10 mouse cellular contexts compared by ENCODE assay signal in the genomic region with DNA sequence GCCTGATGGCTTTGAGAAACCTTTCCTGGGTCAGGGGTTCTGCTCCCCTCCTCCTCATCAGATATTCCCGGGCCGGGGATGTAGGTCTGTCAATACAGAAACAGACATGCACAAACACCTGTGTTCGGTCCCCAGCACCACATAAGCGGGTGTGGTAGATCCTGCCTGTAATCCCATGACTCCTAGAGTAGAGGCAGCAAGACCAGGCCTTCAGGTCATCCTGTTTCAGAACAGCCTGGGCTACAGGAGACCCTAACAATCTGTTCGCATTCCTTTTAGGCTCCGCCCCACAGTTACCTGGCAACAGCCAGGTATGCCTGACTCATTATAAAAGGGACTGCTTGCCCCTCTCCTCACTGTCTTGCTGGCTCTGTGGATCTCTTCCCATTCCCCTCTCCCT. TPM values are rescaled to one million over a fixed set of nuclear protein-coding genes. Genes with fewer than 3 reads are reported as not detected.
DNase-seq lines count a peak whose midpoint lies in the region; ATAC-seq lines count a peak whose summit lies in the region.
"Had no signal": no experiment of that assay in that cellular context is flagged by ENCODE, and none has a peak within 500 bp of the region (broad histone marks: within the 10 kb centered on the region; RNA-seq: fewer than 3 reads in every experiment).

No protein-coding gene starts in this region.

- DNase-seq in heart, postnatal 36 days = no peak
- DNase-seq in R1 (ENCODE audit: low read depth, low spot score) = peak; percentile 51
- no peak for DNase-seq in hindbrain, embryonic 11.5 days (ENCODE audit: low spot score)
- no peak for DNase-seq in thymus, postnatal 25 days
- DNase-seq in adrenal gland, adult 18-20 months (ENCODE audit: low spot score in 2 of 2) = no peak
- DNase-seq in Muller cell, postnatal 12 days (ENCODE audit: inconsistent ontology term) = no peak

- peak overlapping the region; percentile 80 for H3K4me3 ChIP-seq in heart, embryonic 12.5 days
- H3K4me3 ChIP-seq in hindbrain, embryonic 11.5 days (ENCODE audit: low read depth, low read length) = peak overlapping the region; percentile 50
- peak overlapping the region; percentile 68 for H3K4me3 ChIP-seq in midbrain, embryonic 13.5 days (replicated peaks)

- peak overlapping the region; percentile 99 for H3K4me2 ChIP-seq in heart, embryonic 12.5 days
- peak overlapping the region; percentile 96 for H3K4me2 ChIP-seq in hindbrain, embryonic 11.5 days (replicated peaks; ENCODE audit: low read depth, low read length)
- peak overlapping the region; percentile 93 for H3K4me2 ChIP-seq in midbrain, embryonic 13.5 days (replicated peaks)

- no peak overlapping the region for H3K27ac ChIP-seq in heart, embryonic 12.5 days (ENCODE audit: poor library complexity, severe bottlenecking)
- H3K27ac ChIP-seq in hindbrain, embryonic 11.5 days (ENCODE audit: low read depth, low read length) = no peak overlapping the region
- H3K27ac ChIP-seq in midbrain, embryonic 13.5 days = no peak overlapping the region; the same call in 1 of the 2 replicates

- no peaks in the 10 kb centered on the region for H3K9me3 ChIP-seq in heart, embryonic 12.5 days (replicated peaks)
- no peaks in the 10 kb centered on the region for H3K9me3 ChIP-seq in hindbrain, embryonic 11.5 days (ENCODE audit: control insufficient read depth, low read length)
- no peaks in the 10 kb centered on the region for H3K9me3 ChIP-seq in midbrain, embryonic 13.5 days

- H3K36me3 ChIP-seq in heart, embryonic 12.5 days = no peaks in the 10 kb centered on the region
- no peaks in the 10 kb centered on the region for H3K36me3 ChIP-seq in hindbrain, embryonic 11.5 days (ENCODE audit: control insufficient read depth, insufficient read depth, low read length)
- H3K36me3 ChIP-seq in midbrain, embryonic 13.5 days = no peaks in the 10 kb centered on the region

- WGBS in heart, embryonic 12.5 days = 19% methylated on average over 6 of the region's 6 CpGs
- WGBS in hindbrain, embryonic 11.5 days = 33% methylated on average over 6 of the region's 6 CpGs
- 30% methylated on average over 6 of the region's 6 CpGs for WGBS in midbrain, embryonic 13.5 days

- 0 out of 2 replicates have a peak, but pooled peaks have one; percentile 30 for ATAC-seq in heart, embryonic 12.5 days (ENCODE audit: insufficient number of reproducible peaks, low FRiP score)
- ATAC-seq in hindbrain, embryonic 11.5 days (ENCODE audit: low FRiP score) = peak; percentile 30; the same call in 1 of the 2 replicates
- peak; percentile 16; the same call in 1 of the 2 replicates for ATAC-seq in midbrain, embryonic 13.5 days

- peaks cover 15% of the 10 kb centered on the region for H3K4me1 ChIP-seq in heart, embryonic 12.5 days (replicated peaks)
- H3K4me1 ChIP-seq in hindbrain, embryonic 11.5 days (replicated peaks; ENCODE audit: control insufficient read depth, insufficient read depth, low read length) = no peaks in the 10 kb centered on the region
- H3K4me1 ChIP-seq in midbrain, embryonic 13.5 days (replicated peaks) = peaks cover 21% of the 10 kb centered on the region

- intact Hi-C loops in heart, postnatal 36 days (cut with DNase I) = no loop called here

- peak overlapping the region; percentile 84 for H3K9ac ChIP-seq in heart, embryonic 12.5 days
- H3K9ac ChIP-seq in hindbrain, embryonic 11.5 days (ENCODE audit: low read depth, low read length) = no peak overlapping the region
- H3K9ac ChIP-seq in midbrain, embryonic 13.5 days (replicated peaks) = peak overlapping the region; percentile 77

- peaks cover 56% of the 10 kb centered on the region for H3K27me3 ChIP-seq in heart, embryonic 12.5 days (replicated peaks)
- H3K27me3 ChIP-seq in hindbrain, embryonic 11.5 days (ENCODE audit: control insufficient read depth, insufficient read depth, low read length) = peaks cover 12% of the 10 kb centered on the region
- peaks cover 38% of the 10 kb centered on the region for H3K27me3 ChIP-seq in midbrain, embryonic 13.5 days

RNA-seq across cellular contexts. Expression of a gene that starts 0.6 kb away (rescaled TPM):
- 0.36 and 1.2 TPM in 2 replicates for polyA plus RNA-seq in heart, embryonic 12.5 days (2016; fragmentation: Nextera tagmentation; extraction: Ambion mirVana)
- under 1 TPM; 0.33 to 0.50 TPM for total RNA-seq in heart, postnatal 36 days (2021)
- 1.7 TPM in 2 replicates for polyA plus RNA-seq in hindbrain, embryonic 11.5 days (2014; fragmentation: Nextera tagmentation; extraction: Ambion mirVana)
- polyA plus RNA-seq in midbrain, embryonic 13.5 days (2015; fragmentation: Nextera tagmentation; extraction: Ambion mirVana) = 1.7 TPM in 2 replicates
- total RNA-seq in adrenal gland, adult 18-20 months (2021) = 1 to 10 TPM; 1.2 TPM
- total RNA-seq: G1E; neutrophil, adult 5-6 weeks had no signal
- polyA plus RNA-seq: G1E had no signal

RNA-seq across cellular contexts. Expression of a gene that starts 8.6 kb away (rescaled TPM):
- 4.3 and 4.4 TPM in 2 replicates for polyA plus RNA-seq in heart, embryonic 12.5 days (2016; fragmentation: Nextera tagmentation; extraction: Ambion mirVana)
- total RNA-seq in heart, postnatal 36 days (2021) = 1 to 10 TPM; 2.4 to 2.5 TPM
- polyA plus RNA-seq in hindbrain, embryonic 11.5 days (2014; fragmentation: Nextera tagmentation; extraction: Ambion mirVana) = 4.4 and 6.9 TPM in 2 replicates
- 7.8 and 9.2 TPM in 2 replicates for polyA plus RNA-seq in midbrain, embryonic 13.5 days (2015; fragmentation: Nextera tagmentation; extraction: Ambion mirVana)
- total RNA-seq in adrenal gland, adult 18-20 months (2021) = 1 to 10 TPM; 9.3 to 9.4 TPM
- total RNA-seq: G1E; neutrophil, adult 5-6 weeks had no signal

RNA-seq across cellular contexts. Expression of a gene that starts 11.0 kb away (rescaled TPM):
- 97.7 and 116 TPM in 2 replicates for polyA plus RNA-seq in heart, embryonic 12.5 days (2016; fragmentation: Nextera tagmentation; extraction: Ambion mirVana)
- 10 to 100 TPM; 87.2 to 94.6 TPM for total RNA-seq in heart, postnatal 36 days (2021)
- polyA plus RNA-seq in hindbrain, embryonic 11.5 days (2014; fragmentation: Nextera tagmentation; extraction: Ambion mirVana) = 252 and 260 TPM in 2 replicates
- polyA plus RNA-seq in midbrain, embryonic 13.5 days (2015; fragmentation: Nextera tagmentation; extraction: Ambion mirVana) = 290 TPM in 2 replicates
- total RNA-seq in adrenal gland, adult 18-20 months (2021) = 10 to 100 TPM; 72.1 to 77.9 TPM

RNA-seq across cellular contexts. Expression of a gene that starts 21.6 kb away (rescaled TPM):
- polyA plus RNA-seq in heart, embryonic 12.5 days (2016; fragmentation: Nextera tagmentation; extraction: Ambion mirVana) = 9.9 and 10.0 TPM in 2 replicates
- total RNA-seq in heart, postnatal 36 days (2021) = 1 to 10 TPM; 4.2 to 4.4 TPM
- 26.3 and 27.1 TPM in 2 replicates for polyA plus RNA-seq in hindbrain, embryonic 11.5 days (2014; fragmentation: Nextera tagmentation; extraction: Ambion mirVana)
- 40.8 and 44.2 TPM in 2 replicates for polyA plus RNA-seq in midbrain, embryonic 13.5 days (2015; fragmentation: Nextera tagmentation; extraction: Ambion mirVana)
- total RNA-seq in adrenal gland, adult 18-20 months (2021) = 10 to 100 TPM in 1 of 2 experiments, 1 to 10 TPM in 1; 8.8 to 10.3 TPM

RNA-seq across cellular contexts. Expression of a gene that starts 22.6 kb away (rescaled TPM):
- polyA plus RNA-seq in heart, embryonic 12.5 days (2016; fragmentation: Nextera tagmentation; extraction: Ambion mirVana) = 12.0 and 13.4 TPM in 2 replicates
- 1 to 10 TPM in 1 of 2 experiments, under 1 TPM in 1; 0.57 to 1.3 TPM for total RNA-seq in heart, postnatal 36 days (2021)
- polyA plus RNA-seq in hindbrain, embryonic 11.5 days (2014; fragmentation: Nextera tagmentation; extraction: Ambion mirVana) = 10.0 and 11.9 TPM in 2 replicates
- polyA plus RNA-seq in midbrain, embryonic 13.5 days (2015; fragmentation: Nextera tagmentation; extraction: Ambion mirVana) = 61.7 and 69.0 TPM in 2 replicates
- 1 to 10 TPM; 7.5 to 9.2 TPM for total RNA-seq in adrenal gland, adult 18-20 months (2021)
